Mouse (Mus musculus) urinary bladder, postnatal 0 days (tissue): Measurements from ENCODE around the gene Jrkl. TPM values are rescaled to one million over a fixed set of nuclear protein-coding genes. Genes with fewer than 3 reads are reported as not detected.

Experiments used
- polyA plus RNA-seq: library from polyadenylated mRNA; unstranded; fragments of >200 nt; fragmentation: Nextera tagmentation; extraction: Ambion mirVana; gene quantifications from 2 replicates; pipeline ENCODE4 v1.2.1, GENCODE M21; 2015

Gene Jrkl
- 6.3 and 8.2 TPM in 2 replicates for polyA plus RNA-seq

GRCm38 (mm10) chr9:13245481-13245880, at the start of gene Jrkl:
Gene Jrkl, minus strand, starts transcription at chr9:13245829.

GRCm38 (mm10) chr9:13246815-13247638, 1.4 kb upstream of the Jrkl start, which contains the start of gene Ccdc82:
Gene Ccdc82, plus strand, starts transcription at chr9:13246955.

Other genes starting within 250 kb of the Jrkl start
- 6.5 and 8.1 TPM in 2 replicates for gene Ccdc82, start 1.1 kb upstream of the Jrkl start, polyA plus RNA-seq
- 9.6 and 11.3 TPM in 2 replicates for gene Maml2, start 52.1 kb upstream of the Jrkl start, polyA plus RNA-seq
- not detected in 2 replicates for gene Gm17571, start 200.9 kb upstream of the Jrkl start, polyA plus RNA-seq